8 mouse cellular contexts compared by ENCODE assay signal in the genomic region with DNA sequence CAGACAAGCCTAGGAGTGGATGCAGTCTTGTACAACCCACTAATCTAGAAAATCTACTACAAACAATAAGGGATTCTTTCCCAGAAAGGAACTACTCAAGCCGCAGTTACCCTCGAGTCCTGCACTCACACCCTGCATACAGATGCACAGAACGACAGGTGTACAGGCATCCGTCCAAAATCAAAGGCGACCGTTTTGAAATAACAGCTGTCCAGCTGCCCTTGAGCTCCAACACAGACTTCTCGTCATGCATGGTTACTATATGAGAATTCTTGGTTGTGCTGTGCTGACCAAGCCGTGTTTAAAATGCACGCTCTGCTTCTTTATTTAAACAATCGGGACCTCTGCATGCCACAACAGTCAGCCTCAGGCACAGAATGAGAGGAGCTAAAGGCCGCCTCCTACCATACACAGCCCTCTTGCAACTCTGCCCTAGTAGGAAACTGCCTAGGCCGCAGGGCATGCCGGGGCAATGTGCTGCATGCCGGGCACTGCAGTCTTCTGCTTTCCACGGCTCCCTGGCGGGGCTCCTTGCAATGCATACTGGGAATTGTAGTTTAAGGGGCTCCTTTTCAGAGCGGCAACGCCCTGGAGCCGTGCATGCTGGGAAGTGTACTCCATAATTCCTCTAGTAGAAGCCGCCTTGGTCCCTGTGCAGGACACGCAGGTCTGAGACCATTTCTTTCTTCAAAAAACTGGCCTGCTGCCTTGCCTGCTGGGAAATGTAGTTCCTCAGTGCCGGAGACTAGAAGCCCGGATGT.
DNase-seq lines count a peak whose midpoint lies in the region; ATAC-seq lines count a peak whose summit lies in the region.

No protein-coding gene starts in this region.

- H3K4me3 ChIP-seq in forebrain, embryonic 14.5 days (ENCODE audit: low read depth, low read length): peak overlapping the region; percentile 28
- H3K4me3 ChIP-seq in liver, embryonic 15.5 days (replicated peaks): peak overlapping the region; percentile 39
- peak overlapping the region; percentile 20; the same call in 1 of the 2 replicates for H3K4me3 ChIP-seq in neural tube, embryonic 11.5 days (ENCODE audit: low read depth, low read length)
- peak overlapping the region; percentile 52 for H3K4me3 ChIP-seq in stomach, embryonic 16.5 days (replicated peaks; ENCODE audit: low read length)

- peak overlapping the region; percentile 60 for H3K4me2 ChIP-seq in forebrain, embryonic 14.5 days (ENCODE audit: low read length)
- peak overlapping the region; percentile 60 for H3K4me2 ChIP-seq in liver, embryonic 15.5 days
- H3K4me2 ChIP-seq in neural tube, embryonic 11.5 days (ENCODE audit: low read depth): peak overlapping the region; percentile 46
- peak overlapping the region; percentile 74 for H3K4me2 ChIP-seq in stomach, embryonic 16.5 days (ENCODE audit: low read depth, low read length)

- no peaks in the 10 kb centered on the region for H3K27me3 ChIP-seq in forebrain, embryonic 14.5 days (replicated peaks; ENCODE audit: control insufficient read depth, insufficient read depth, low read length)
- no peaks in the 10 kb centered on the region for H3K27me3 ChIP-seq in liver, embryonic 15.5 days
- H3K27me3 ChIP-seq in neural tube, embryonic 11.5 days (ENCODE audit: control insufficient read depth, insufficient read depth, low read length): no peaks in the 10 kb centered on the region
- H3K27me3 ChIP-seq in stomach, embryonic 16.5 days (ENCODE audit: control insufficient read depth, insufficient read depth, low read length): no peaks in the 10 kb centered on the region

- intact Hi-C loops in heart, postnatal 10 days (cut with DNase I): no loop called here

- H3K4me1 ChIP-seq in forebrain, embryonic 14.5 days (ENCODE audit: control insufficient read depth, insufficient read depth, low read length): peaks cover 4% of the 10 kb centered on the region; the same call in 1 of the 2 replicates
- no peaks in the 10 kb centered on the region for H3K4me1 ChIP-seq in liver, embryonic 15.5 days (replicated peaks)
- H3K4me1 ChIP-seq in neural tube, embryonic 11.5 days (ENCODE audit: control insufficient read depth, insufficient read depth, low read length): peaks cover 5% of the 10 kb centered on the region; the same call in 1 of the 2 replicates
- H3K4me1 ChIP-seq in stomach, embryonic 16.5 days (ENCODE audit: control insufficient read depth, insufficient read depth, low read length): 0 out of 2 replicates have a peak, but pooled peaks cover 5% of the 10 kb centered on the region

- peak overlapping the region; percentile 67 for H3K9ac ChIP-seq in forebrain, embryonic 14.5 days (ENCODE audit: low read length)
- no peak overlapping the region for H3K9ac ChIP-seq in liver, embryonic 15.5 days
- H3K9ac ChIP-seq in neural tube, embryonic 11.5 days (ENCODE audit: low read length): peak overlapping the region; percentile 60
- peak overlapping the region; percentile 74 for H3K9ac ChIP-seq in stomach, embryonic 16.5 days (ENCODE audit: low read length)

- ATAC-seq in forebrain, embryonic 14.5 days: peak; percentile 99
- peak; percentile 97 for ATAC-seq in liver, embryonic 15.5 days (ENCODE audit: insufficient read depth)
- peak; percentile 97 for ATAC-seq in neural tube, embryonic 11.5 days (ENCODE audit: insufficient read depth, low FRiP score, low TSS enrichment)
- ATAC-seq in stomach, embryonic 16.5 days (ENCODE audit: insufficient read depth, low FRiP score): peak; percentile 99

- H3K9me3 ChIP-seq in forebrain, embryonic 14.5 days (replicated peaks; ENCODE audit: control insufficient read depth, low read length): no peaks in the 10 kb centered on the region
- H3K9me3 ChIP-seq in liver, embryonic 15.5 days (replicated peaks): no peaks in the 10 kb centered on the region
- H3K9me3 ChIP-seq in neural tube, embryonic 11.5 days (ENCODE audit: control insufficient read depth, low read length): no peaks in the 10 kb centered on the region
- no peaks in the 10 kb centered on the region for H3K9me3 ChIP-seq in stomach, embryonic 16.5 days (replicated peaks; ENCODE audit: control insufficient read depth, low read length)

- 9% methylated on average over 23 of the region's 23 CpGs for WGBS in forebrain, embryonic 14.5 days
- WGBS in liver, embryonic 15.5 days (ENCODE audit: insufficient replicate concordance): 16% methylated on average over 23 of the region's 23 CpGs
- WGBS in neural tube, embryonic 11.5 days: 14% methylated on average over 23 of the region's 23 CpGs
- 7% methylated on average over 23 of the region's 23 CpGs for WGBS in stomach, embryonic 16.5 days

- H3K36me3 ChIP-seq in forebrain, embryonic 14.5 days (ENCODE audit: control insufficient read depth, insufficient read depth, low read length): no peaks in the 10 kb centered on the region
- no peaks in the 10 kb centered on the region for H3K36me3 ChIP-seq in liver, embryonic 15.5 days (replicated peaks)
- H3K36me3 ChIP-seq in neural tube, embryonic 11.5 days (ENCODE audit: control insufficient read depth, insufficient read depth, low read length): no peaks in the 10 kb centered on the region
- H3K36me3 ChIP-seq in stomach, embryonic 16.5 days (ENCODE audit: control insufficient read depth, insufficient read depth, low read length): no peaks in the 10 kb centered on the region

- peak; percentile 42 to 53 for DNase-seq in CD8-positive naive resting alpha-beta T cell, adult 2 months (ENCODE audit: low read depth in 2 of 2, low spot score in 2 of 2)
- DNase-seq in c-Kit-positive CD71-positive TER-119-positive erythroid progenitor cells, embryonic 14.5 days (ENCODE audit: low spot score): peak; percentile 61
- peak; percentile 100 for DNase-seq in forebrain, embryonic 14.5 days (ENCODE audit: low spot score)
- DNase-seq in heart, postnatal 10 days: peak; percentile 95 to 97
- DNase-seq in kidney, postnatal 4 days: peak; percentile 93 to 96
- DNase-seq in neural tube, embryonic 11.5 days (ENCODE audit: low spot score): peak; percentile 94

- H3K27ac ChIP-seq in forebrain, embryonic 14.5 days (ENCODE audit: low read depth, low read length): peak overlapping the region; percentile 82
- no peak overlapping the region for H3K27ac ChIP-seq in liver, embryonic 15.5 days (replicated peaks)
- peak overlapping the region; percentile 62 for H3K27ac ChIP-seq in neural tube, embryonic 11.5 days (ENCODE audit: low read depth, low read length)
- H3K27ac ChIP-seq in stomach, embryonic 16.5 days (ENCODE audit: low read length): peak overlapping the region; percentile 73

Comparison
In these comparisons a context has a peak if more than half of its experiments do, and no peak if none do; other contexts are left out.
1. DNase-seq: peak in every context shown above with its lines; median percentile 100 in forebrain, embryonic 14.5 days; 96 in heart, postnatal 10 days; 94 in kidney, postnatal 4 days; 94 in neural tube, embryonic 11.5 days; 61 in c-Kit-positive CD71-positive TER-119-positive erythroid progenitor cells, embryonic 14.5 days; 48 in CD8-positive naive resting alpha-beta T cell, adult 2 months.